Mouse (Mus musculus): ENCODE measurements at regions not wholly inside any gene's neighbourhood (a gene's known extent, or its start where the extent isn't known, plus 50 kb on each side); places are given as distances from the start of the nearest gene placed in this dataset.

DNA sequence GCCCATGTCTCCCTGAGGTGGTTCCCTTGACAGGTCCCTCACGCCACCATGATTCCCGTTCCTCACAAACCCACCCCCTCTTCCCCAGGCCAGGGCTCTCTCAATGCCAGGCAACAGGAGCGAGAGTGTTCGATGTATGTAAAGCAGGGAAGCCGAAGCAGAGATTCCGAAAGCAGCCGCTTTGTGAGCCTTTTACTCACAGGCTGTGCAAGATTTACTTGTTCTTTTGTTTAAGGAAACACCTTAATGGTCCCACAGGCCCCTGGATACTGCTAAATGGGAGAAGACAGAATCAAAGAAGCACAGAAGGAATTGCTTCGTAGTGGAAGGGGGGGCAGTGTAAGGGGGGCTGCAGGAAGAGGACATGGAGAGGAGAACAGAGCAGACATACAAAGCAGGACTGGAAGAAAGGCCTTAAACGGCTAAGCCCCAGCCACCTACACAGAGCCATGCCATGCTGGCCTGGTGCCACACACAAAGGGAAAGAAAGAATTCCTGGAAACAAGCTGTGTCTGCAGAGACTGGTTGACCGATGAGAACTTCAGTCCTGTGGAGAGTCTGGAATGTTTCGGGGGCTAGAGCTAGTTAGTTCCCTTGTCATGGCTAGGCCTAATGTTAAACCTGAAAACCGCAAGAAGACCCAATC lies 270.1 kb upstream of the Sdk2 start:
- no peaks in the 10 kb centered on the region for H3K9me3 ChIP-seq (ENCODE audit: control insufficient read depth, low read length)
- peak; percentile 9 for DNase-seq (ENCODE audit: low spot score)
- H3K27ac ChIP-seq (replicated peaks; ENCODE audit: low read depth, low read length) = no peak overlapping the region

DNA sequence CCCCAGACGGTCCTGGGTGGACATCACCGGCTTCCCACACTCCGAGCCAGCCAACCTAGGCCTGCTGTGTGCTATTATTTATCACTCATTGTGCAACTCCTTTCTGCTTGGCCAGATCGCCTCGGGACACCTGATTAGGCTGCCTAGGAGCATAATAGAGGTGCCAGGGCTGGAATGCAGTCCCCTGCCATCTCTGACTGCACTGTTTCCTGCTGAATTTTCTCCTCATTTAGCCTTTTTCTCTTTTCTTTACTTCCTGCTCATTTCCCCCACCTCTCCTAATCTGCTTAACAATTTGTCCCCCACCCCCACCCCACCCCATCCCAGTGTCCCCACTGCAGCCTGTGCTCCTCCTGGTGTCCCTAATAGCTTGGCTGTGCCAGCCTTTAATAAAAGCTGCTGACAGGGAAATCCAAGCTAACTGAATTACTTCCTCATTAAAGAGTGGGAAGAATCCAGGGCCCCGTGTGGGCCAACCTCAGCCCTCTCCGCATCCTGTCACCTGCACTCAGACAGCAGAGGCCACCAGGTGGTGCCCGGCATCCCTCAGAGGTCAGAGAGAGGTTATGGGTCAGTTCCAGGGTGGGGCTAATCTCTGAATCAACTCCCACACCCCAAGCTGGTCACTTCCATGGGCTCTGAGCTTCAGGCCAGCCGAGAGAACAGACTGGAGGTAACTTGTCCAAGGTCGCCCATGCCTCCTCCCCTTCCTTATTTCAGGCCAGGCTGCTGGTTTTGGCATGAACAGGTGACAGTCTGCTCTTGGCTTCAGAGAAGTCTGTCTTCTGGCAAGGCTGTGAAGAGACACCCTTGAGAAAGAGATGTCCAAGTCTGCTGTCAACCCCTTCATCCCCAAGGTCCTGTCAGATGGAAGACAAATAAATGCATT lies 269.3 kb upstream of the Sdk2 start:
- Histone ChIP-seq H3K27ac (replicated peaks; ENCODE audit: low read depth, low read length) (no peak overlapping the region), H3K27me3 (ENCODE audit: control insufficient read depth, insufficient read depth, low read length) (no peaks in the 10 kb centered on the region), H3K4me2 (replicated peaks; ENCODE audit: low read depth, low read length, severe bottlenecking) (no peak overlapping the region), H3K9me3 (ENCODE audit: control insufficient read depth, low read length) (no peaks in the 10 kb centered on the region), H3K36me3 (ENCODE audit: control insufficient read depth, insufficient read depth, low read length) (no peaks in the 10 kb centered on the region), H3K4me1 (ENCODE audit: control insufficient read depth, insufficient read depth, low read length) (peaks cover 10% of the 10 kb centered on the region), H3K4me3 (replicated peaks; ENCODE audit: low read length) (no peak overlapping the region), H3K9ac (ENCODE audit: low read depth, low read length, severe bottlenecking) (no peak overlapping the region)
- no peak for TF ChIP-seq POLR2A (IDR thresholded peaks at IDR 0.05; ENCODE audit: borderline replicate concordance, extremely low read depth, insufficient read depth, insufficient read length)
- 49% methylated on average over 10 of the region's 10 CpGs for WGBS
- DNase-seq (ENCODE audit: low spot score) = no peak
- no peak for ATAC-seq (ENCODE audit: low FRiP score, low read depth)

More for the DNA sequence above, 270.1 kb upstream of the Sdk2 start:
- WGBS = 49% methylated on average over 12 of the region's 12 CpGs
- ATAC-seq (ENCODE audit: low FRiP score, low read depth) = no peak
- TF ChIP-seq POLR2A (IDR thresholded peaks at IDR 0.05; ENCODE audit: borderline replicate concordance, extremely low read depth, insufficient read depth, insufficient read length) = no peak
- Histone ChIP-seq H3K9ac (ENCODE audit: low read depth, low read length, severe bottlenecking) (no peak overlapping the region), H3K4me1 (ENCODE audit: control insufficient read depth, insufficient read depth, low read length) (peaks cover 10% of the 10 kb centered on the region), H3K36me3 (ENCODE audit: control insufficient read depth, insufficient read depth, low read length) (no peaks in the 10 kb centered on the region), H3K4me2 (replicated peaks; ENCODE audit: low read depth, low read length, severe bottlenecking) (no peak overlapping the region), H3K27me3 (ENCODE audit: control insufficient read depth, insufficient read depth, low read length) (no peaks in the 10 kb centered on the region), H3K4me3 (replicated peaks; ENCODE audit: low read length) (no peak overlapping the region)

DNA sequence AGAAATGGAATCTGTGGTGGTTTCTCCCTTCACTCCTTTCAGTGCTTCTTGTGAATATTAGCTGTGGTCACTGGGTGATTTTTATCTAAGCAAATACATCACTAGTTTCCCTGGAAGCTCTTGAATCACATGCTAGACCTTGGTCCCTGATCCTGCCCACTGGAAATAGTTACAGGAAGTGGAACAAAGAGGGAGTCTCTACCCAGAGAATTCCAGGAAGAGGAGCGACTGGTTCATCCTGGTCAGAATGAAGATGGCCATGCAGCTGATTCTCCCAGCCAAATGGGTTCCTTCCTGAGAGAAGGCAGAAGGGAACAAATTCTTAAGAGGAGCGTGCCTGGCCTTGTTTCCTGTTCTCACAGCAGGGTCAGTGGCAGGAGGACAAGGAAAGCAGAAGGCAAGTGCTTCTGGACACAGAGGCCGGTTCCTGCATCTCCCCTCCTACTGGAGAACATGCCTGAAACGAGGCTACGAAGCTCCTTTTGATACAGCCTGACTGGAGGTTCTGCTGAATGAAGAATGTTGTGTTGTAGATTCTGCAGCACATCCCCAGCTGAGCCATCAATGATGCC lies 264.8 kb upstream of the Sdk2 start:
- no peak overlapping the region for H3K27ac ChIP-seq (replicated peaks; ENCODE audit: low read depth, low read length)
- WGBS = 62% methylated on average over 5 of the region's 5 CpGs
- H3K4me3 ChIP-seq (replicated peaks; ENCODE audit: low read length) = no peak overlapping the region
- no peaks in the 10 kb centered on the region for H3K9me3 ChIP-seq (ENCODE audit: control insufficient read depth, low read length)
- no peak for TF ChIP-seq POLR2A (IDR thresholded peaks at IDR 0.05; ENCODE audit: borderline replicate concordance, extremely low read depth, insufficient read depth, insufficient read length)
- no peaks in the 10 kb centered on the region for H3K27me3 ChIP-seq (ENCODE audit: control insufficient read depth, insufficient read depth, low read length)
- H3K9ac ChIP-seq (ENCODE audit: low read depth, low read length, severe bottlenecking) = no peak overlapping the region
- ATAC-seq (ENCODE audit: low FRiP score, low read depth) = no peak
- no peak overlapping the region for H3K4me2 ChIP-seq (replicated peaks; ENCODE audit: low read depth, low read length, severe bottlenecking)
- H3K4me1 ChIP-seq (ENCODE audit: control insufficient read depth, insufficient read depth, low read length) = 0 out of 2 replicates have a peak, but pooled peaks cover 2% of the 10 kb centered on the region
- no peaks in the 10 kb centered on the region for H3K36me3 ChIP-seq (ENCODE audit: control insufficient read depth, insufficient read depth, low read length)
- no peak for DNase-seq (ENCODE audit: low spot score)

DNA sequence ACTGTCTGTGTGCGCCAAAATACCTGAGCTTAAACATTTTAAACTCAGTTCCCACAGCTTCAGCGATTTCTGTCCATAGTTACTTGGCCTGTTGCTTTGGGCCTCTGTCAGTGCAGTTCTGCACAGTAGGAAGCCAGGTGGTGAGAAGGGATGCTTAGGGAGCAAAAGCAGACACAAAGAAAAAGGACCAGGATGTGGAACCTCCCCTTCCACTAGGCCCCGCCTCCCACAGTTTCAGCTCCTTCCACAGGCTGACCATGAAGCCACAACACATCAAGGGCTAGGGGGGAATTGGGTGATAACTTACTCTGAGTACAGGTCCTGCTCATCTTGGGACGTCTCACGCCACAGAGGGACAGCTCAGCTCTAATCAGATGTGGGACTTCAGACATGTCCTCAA lies 263.5 kb upstream of the Sdk2 start:
- Histone ChIP-seq H3K36me3 (ENCODE audit: control insufficient read depth, insufficient read depth, low read length) (no peaks in the 10 kb centered on the region), H3K27ac (replicated peaks; ENCODE audit: low read depth, low read length) (no peak overlapping the region), H3K9ac (ENCODE audit: low read depth, low read length, severe bottlenecking) (no peak overlapping the region), H3K27me3 (ENCODE audit: control insufficient read depth, insufficient read depth, low read length) (no peaks in the 10 kb centered on the region), H3K4me2 (replicated peaks; ENCODE audit: low read depth, low read length, severe bottlenecking) (no peak overlapping the region), H3K4me3 (replicated peaks; ENCODE audit: low read length) (no peak overlapping the region), H3K4me1 (ENCODE audit: control insufficient read depth, insufficient read depth, low read length) (no peaks in the 10 kb centered on the region), H3K9me3 (ENCODE audit: control insufficient read depth, low read length) (no peaks in the 10 kb centered on the region)
- WGBS = 90% methylated on average over 5 of the region's 5 CpGs
- DNase-seq (ENCODE audit: low spot score) = no peak
- no peak for ATAC-seq (ENCODE audit: low FRiP score, low read depth)
- no peak for TF ChIP-seq POLR2A (IDR thresholded peaks at IDR 0.05; ENCODE audit: borderline replicate concordance, extremely low read depth, insufficient read depth, insufficient read length)

DNA sequence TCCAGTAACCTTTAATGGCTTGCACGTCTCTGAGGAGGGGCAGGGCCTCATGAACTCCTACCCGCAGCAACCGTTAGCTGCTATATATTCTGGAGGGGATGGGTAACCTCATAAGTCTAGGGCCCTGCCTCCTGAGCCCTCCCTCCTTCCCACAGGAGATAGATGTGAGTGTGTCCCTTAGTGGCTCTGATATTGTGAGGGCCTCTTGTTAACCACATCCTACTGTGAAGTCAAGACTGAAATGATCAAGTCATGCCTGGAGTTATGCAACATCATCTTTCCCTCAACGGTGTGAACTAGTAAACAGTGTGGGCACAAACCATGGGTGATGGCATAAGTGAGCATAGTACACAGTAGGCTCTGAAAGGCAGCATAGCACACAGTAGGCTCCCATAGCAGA lies 255.8 kb upstream of the Sdk2 start:
- TF ChIP-seq POLR2A (IDR thresholded peaks at IDR 0.05; ENCODE audit: borderline replicate concordance, extremely low read depth, insufficient read depth, insufficient read length) = no peak
- ATAC-seq (ENCODE audit: low FRiP score, low read depth) (no peak), DNase-seq (ENCODE audit: low spot score) (no peak)
- Histone ChIP-seq H3K4me3 (replicated peaks; ENCODE audit: low read length) (no peak overlapping the region), H3K4me1 (ENCODE audit: control insufficient read depth, insufficient read depth, low read length) (no peaks in the 10 kb centered on the region), H3K9ac (ENCODE audit: low read depth, low read length, severe bottlenecking) (no peak overlapping the region), H3K36me3 (ENCODE audit: control insufficient read depth, insufficient read depth, low read length) (no peaks in the 10 kb centered on the region), H3K4me2 (replicated peaks; ENCODE audit: low read depth, low read length, severe bottlenecking) (no peak overlapping the region), H3K27me3 (ENCODE audit: control insufficient read depth, insufficient read depth, low read length) (no peaks in the 10 kb centered on the region), H3K27ac (replicated peaks; ENCODE audit: low read depth, low read length) (no peak overlapping the region), H3K9me3 (ENCODE audit: control insufficient read depth, low read length) (no peaks in the 10 kb centered on the region)
- WGBS = 82% methylated on average over 4 of the region's 4 CpGs
